Mouse (Mus musculus): ENCODE results near the gene Frat2. TPM values are rescaled to one million over a fixed set of nuclear protein-coding genes. Genes with fewer than 3 reads are reported as not detected.
A peak's percentile ranks its signal among the peaks of the same experiment; 100 is the strongest.

Frat2 gene
- polyA plus RNA-seq, 1 experiment, result 7.5 TPM

- DNase-seq (ENCODE audit: extremely low spot score in 1 of 2, low spot score in 1 of 2), result no peak
Measured at GRCm38 (mm10) chr19:41826529-41826928, 21.4 kb downstream of the Frat2 start.

- DNase-seq (ENCODE audit: extremely low spot score in 1 of 2, low spot score in 1 of 2), result no peak
Measured at GRCm38 (mm10) chr19:41824950-41825349, 23.0 kb downstream of the Frat2 start.

- DNase-seq (ENCODE audit: extremely low spot score in 1 of 2, low spot score in 1 of 2), result no peak
Measured at GRCm38 (mm10) chr19:41822589-41822988, 25.3 kb downstream of the Frat2 start.

GRCm38 (mm10) chr19:41821436-41821835 is 26.5 kb downstream of the Frat2 start:
- no peak for DNase-seq (ENCODE audit: extremely low spot score in 1 of 2, low spot score in 1 of 2)

GRCm38 (mm10) chr19:41818749-41819148 is 29.2 kb downstream of the Frat2 start:
- no peak for DNase-seq (ENCODE audit: extremely low spot score in 1 of 2, low spot score in 1 of 2)

GRCm38 (mm10) chr19:41817325-41817724 is 30.6 kb downstream of the Frat2 start:
- no peak for DNase-seq (ENCODE audit: extremely low spot score in 1 of 2, low spot score in 1 of 2)

GRCm38 (mm10) chr19:41816915-41817314 is 31.0 kb downstream of the Frat2 start:
- DNase-seq (ENCODE audit: extremely low spot score in 1 of 2, low spot score in 1 of 2), result no peak

- DNase-seq (ENCODE audit: extremely low spot score in 1 of 2, low spot score in 1 of 2), result no peak
Measured at GRCm38 (mm10) chr19:41816410-41816809, 31.5 kb downstream of the Frat2 start.

- DNase-seq (ENCODE audit: extremely low spot score in 1 of 2, low spot score in 1 of 2), result no peak
Measured at GRCm38 (mm10) chr19:41813374-41813773, 34.6 kb downstream of the Frat2 start.

GRCm38 (mm10) chr19:41812525-41812924 is 35.4 kb downstream of the Frat2 start:
- no peak for DNase-seq (ENCODE audit: extremely low spot score in 1 of 2, low spot score in 1 of 2)

- DNase-seq (ENCODE audit: extremely low spot score in 1 of 2, low spot score in 1 of 2), result no peak
Measured at GRCm38 (mm10) chr19:41810074-41810473, 37.9 kb downstream of the Frat2 start.

- no peak for DNase-seq (ENCODE audit: extremely low spot score in 1 of 2, low spot score in 1 of 2)
Measured at GRCm38 (mm10) chr19:41808104-41808634, 39.8 kb downstream of the Frat2 start.

- no peak for DNase-seq (ENCODE audit: extremely low spot score in 1 of 2, low spot score in 1 of 2)
Measured at GRCm38 (mm10) chr19:41807497-41807896, 40.4 kb downstream of the Frat2 start.

GRCm38 (mm10) chr19:41805831-41806230 is 42.1 kb downstream of the Frat2 start:
- DNase-seq (ENCODE audit: extremely low spot score in 1 of 2, low spot score in 1 of 2), result no peak

- no peak for DNase-seq (ENCODE audit: extremely low spot score in 1 of 2, low spot score in 1 of 2)
Measured at GRCm38 (mm10) chr19:41803322-41803721, 44.6 kb downstream of the Frat2 start.

GRCm38 (mm10) chr19:41801742-41802369 is 46.1 kb downstream of the Frat2 start, which contains the start of gene Arhgap19:
Arhgap19 (minus strand) TSS chr19:41802047.
- DNase-seq (ENCODE audit: extremely low spot score in 1 of 2, low spot score in 1 of 2), result peak; percentile 94 to 96

- DNase-seq (ENCODE audit: extremely low spot score in 1 of 2, low spot score in 1 of 2), result peak in 1 of 2 experiments; percentile 15
Measured at GRCm38 (mm10) chr19:41800986-41801741, 46.8 kb downstream of the Frat2 start.

- DNase-seq (ENCODE audit: extremely low spot score in 1 of 2, low spot score in 1 of 2), result no peak
Measured at GRCm38 (mm10) chr19:41800451-41800850, 47.5 kb downstream of the Frat2 start.

- DNase-seq (ENCODE audit: extremely low spot score in 1 of 2, low spot score in 1 of 2), result no peak
Measured at GRCm38 (mm10) chr19:41797536-41797935, 50.4 kb downstream of the Frat2 start.

GRCm38 (mm10) chr19:41796789-41797327 is 51.1 kb downstream of the Frat2 start:
- DNase-seq (ENCODE audit: extremely low spot score in 1 of 2, low spot score in 1 of 2), result no peak

GRCm38 (mm10) chr19:41796148-41796760 is 51.7 kb downstream of the Frat2 start:
- DNase-seq (ENCODE audit: extremely low spot score in 1 of 2, low spot score in 1 of 2), result no peak

All from frontal cortex, adult 2 months (tissue).